Mouse (Mus musculus): ENCODE results near the gene Gm37240. TPM values are rescaled to one million over a fixed set of nuclear protein-coding genes. Genes with fewer than 3 reads are reported as not detected.

Gene Gm37240
- total RNA-seq, 2 experiments from 2014 or later: not detected

- ATAC-seq (replicated peaks; ENCODE audit: poor library complexity, severe bottlenecking): no peak
Measured at GRCm38 (mm10) chr3:84946381-84946780, 940.9 kb downstream of the Gm37240 start.

- peak; percentile 76 for ATAC-seq (replicated peaks; ENCODE audit: poor library complexity, severe bottlenecking)
Measured at GRCm38 (mm10) chr3:84944933-84945332, 942.4 kb downstream of the Gm37240 start.

GRCm38 (mm10) chr3:84937360-84938355 is 949.7 kb downstream of the Gm37240 start:
- no peak for ATAC-seq (replicated peaks; ENCODE audit: poor library complexity, severe bottlenecking)

GRCm38 (mm10) chr3:84936956-84937355 is 950.4 kb downstream of the Gm37240 start:
- ATAC-seq (replicated peaks; ENCODE audit: poor library complexity, severe bottlenecking): no peak

GRCm38 (mm10) chr3:84936252-84936651 is 951.1 kb downstream of the Gm37240 start:
- ATAC-seq (replicated peaks; ENCODE audit: poor library complexity, severe bottlenecking): no peak

GRCm38 (mm10) chr3:84935729-84936128 is 951.6 kb downstream of the Gm37240 start:
- no peak for ATAC-seq (replicated peaks; ENCODE audit: poor library complexity, severe bottlenecking)

- no peak for ATAC-seq (replicated peaks; ENCODE audit: poor library complexity, severe bottlenecking)
Measured at GRCm38 (mm10) chr3:84930683-84931082, 956.6 kb downstream of the Gm37240 start.

- ATAC-seq (replicated peaks; ENCODE audit: poor library complexity, severe bottlenecking): no peak
Measured at GRCm38 (mm10) chr3:84929171-84929570, 958.1 kb downstream of the Gm37240 start.

GRCm38 (mm10) chr3:84927901-84928300 is 959.4 kb downstream of the Gm37240 start:
- no peak for ATAC-seq (replicated peaks; ENCODE audit: poor library complexity, severe bottlenecking)

GRCm38 (mm10) chr3:84927168-84927794 is 960.0 kb downstream of the Gm37240 start:
- no peak for ATAC-seq (replicated peaks; ENCODE audit: poor library complexity, severe bottlenecking)

GRCm38 (mm10) chr3:84926140-84926539 is 961.2 kb downstream of the Gm37240 start:
- no peak for ATAC-seq (replicated peaks; ENCODE audit: poor library complexity, severe bottlenecking)

- no peak for ATAC-seq (replicated peaks; ENCODE audit: poor library complexity, severe bottlenecking)
Measured at GRCm38 (mm10) chr3:84925229-84925628, 962.1 kb downstream of the Gm37240 start.

- ATAC-seq (replicated peaks; ENCODE audit: poor library complexity, severe bottlenecking): no peak
Measured at GRCm38 (mm10) chr3:84923670-84924069, 963.6 kb downstream of the Gm37240 start.

- 0 out of 2 replicates have a peak, but pooled peaks have one; percentile 8 for ATAC-seq (replicated peaks; ENCODE audit: poor library complexity, severe bottlenecking)
Measured at GRCm38 (mm10) chr3:84923256-84923655, 964.1 kb downstream of the Gm37240 start.

- ATAC-seq (replicated peaks; ENCODE audit: poor library complexity, severe bottlenecking): peak; percentile 87
Measured at GRCm38 (mm10) chr3:84921704-84922420, 965.5 kb downstream of the Gm37240 start.

GRCm38 (mm10) chr3:84917903-84918679 is 969.2 kb downstream of the Gm37240 start:
- ATAC-seq (replicated peaks; ENCODE audit: poor library complexity, severe bottlenecking): peak; percentile 54

- no peak for ATAC-seq (replicated peaks; ENCODE audit: poor library complexity, severe bottlenecking)
Measured at GRCm38 (mm10) chr3:84914284-84914683, 973.0 kb downstream of the Gm37240 start.

- peak; percentile 48; the same call in 1 of the 2 replicates for ATAC-seq (replicated peaks; ENCODE audit: poor library complexity, severe bottlenecking)
Measured at GRCm38 (mm10) chr3:84906528-84906927, 980.8 kb downstream of the Gm37240 start.

- ATAC-seq (replicated peaks; ENCODE audit: poor library complexity, severe bottlenecking): no peak
Measured at GRCm38 (mm10) chr3:84897952-84898351, 989.4 kb downstream of the Gm37240 start.

- ATAC-seq (replicated peaks; ENCODE audit: poor library complexity, severe bottlenecking): no peak
Measured at GRCm38 (mm10) chr3:84890983-84891382, 996.3 kb downstream of the Gm37240 start.
